Mouse (Mus musculus): Measurements from ENCODE around the gene Bbox1.

DNA sequence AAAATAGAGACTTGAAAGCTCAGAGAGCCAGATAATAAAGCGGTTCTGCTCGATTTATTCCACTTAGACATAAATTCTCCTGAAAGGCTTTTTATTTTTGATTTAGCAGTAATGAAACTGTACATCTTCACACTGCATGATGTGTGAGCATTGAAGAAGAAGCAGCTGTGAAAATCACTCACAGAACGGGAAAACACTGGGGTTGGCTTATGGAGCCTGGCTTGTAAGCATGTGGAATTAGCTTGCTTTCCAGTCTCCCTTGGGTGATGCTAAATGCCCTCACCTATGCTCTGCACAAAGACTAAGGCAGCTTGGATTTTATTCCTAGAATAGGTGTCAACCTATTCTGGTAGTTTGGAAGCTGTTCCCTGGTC, 98.7 kb downstream of the Bbox1 start:
- no peak for TF ChIP-seq CTCF (IDR thresholded peaks at IDR 0.05; ENCODE audit: insufficient read depth, low read depth, low read length)
- no peak for TF ChIP-seq POLR2A (IDR thresholded peaks at IDR 0.05; ENCODE audit: insufficient read depth, low read depth, low read length)

Measured in olfactory bulb, adult 2 months (tissue).